Mouse (Mus musculus) heart, embryonic 10.5 days (tissue): ENCODE data around the gene A430078G23Rik. TPM values are rescaled to one million over a fixed set of nuclear protein-coding genes. Genes with fewer than 3 reads are reported as not detected.

Source experiments
- DNase-seq: peaks from one replicate; pipeline ENCODE4 v3.0.0-alpha.2; 2017; ENCODE audit warnings: low spot score
- H3K27ac ChIP-seq: fragments of 300-500 bp; sonication (generic); 2 replicates; pipeline ENCODE4 v1.5.1; 2016; ENCODE audit warnings: mild to moderate bottlenecking
- H3K27me3 ChIP-seq: fragments of 300-500 bp; sonication (generic); 2 replicates; pipeline ENCODE4 v1.6.1; 2016; ENCODE audit warnings: mild to moderate bottlenecking; ENCODE audit not compliant: poor library complexity, insufficient read depth, severe bottlenecking
- H3K36me3 ChIP-seq: fragments of 300-500 bp; sonication (generic); 2 replicates; pipeline ENCODE4 v1.6.1; 2016; ENCODE audit warnings: mild to moderate bottlenecking, moderate library complexity
- H3K4me1 ChIP-seq: fragments of 300-500 bp; sonication (generic); 2 replicates; pipeline ENCODE4 v1.6.1; 2016; ENCODE audit warnings: mild to moderate bottlenecking
- H3K4me3 ChIP-seq: fragments of 300-500 bp; sonication (generic); 2 replicates; pipeline ENCODE4 v1.5.1; 2016; ENCODE audit warnings: mild to moderate bottlenecking, moderate library complexity
- H3K9me3 ChIP-seq: fragments of 300-500 bp; sonication (generic); 2 replicates; pipeline ENCODE4 v1.6.1; 2016; ENCODE audit warnings: mild to moderate bottlenecking, moderate library complexity
- WGBS: fragments of 180-500 bp; shearing (Covaris S2); methylation state at CpG from one replicate; pipeline ENCODE4 v1.1.7; 2016; 5-methylcytosine and 5-hydroxymethylcytosine counted together
- polyA plus RNA-seq: library from polyadenylated mRNA; unstranded; fragments of >200 nt; fragmentation: Nextera tagmentation; extraction: Ambion mirVana; gene quantifications from 2 replicates; pipeline ENCODE4 v1.2.1, GENCODE M21; 2016

A430078G23Rik gene
- polyA plus RNA-seq, 1 experiment from 2014 or later, result 0.24 TPM

DNA sequence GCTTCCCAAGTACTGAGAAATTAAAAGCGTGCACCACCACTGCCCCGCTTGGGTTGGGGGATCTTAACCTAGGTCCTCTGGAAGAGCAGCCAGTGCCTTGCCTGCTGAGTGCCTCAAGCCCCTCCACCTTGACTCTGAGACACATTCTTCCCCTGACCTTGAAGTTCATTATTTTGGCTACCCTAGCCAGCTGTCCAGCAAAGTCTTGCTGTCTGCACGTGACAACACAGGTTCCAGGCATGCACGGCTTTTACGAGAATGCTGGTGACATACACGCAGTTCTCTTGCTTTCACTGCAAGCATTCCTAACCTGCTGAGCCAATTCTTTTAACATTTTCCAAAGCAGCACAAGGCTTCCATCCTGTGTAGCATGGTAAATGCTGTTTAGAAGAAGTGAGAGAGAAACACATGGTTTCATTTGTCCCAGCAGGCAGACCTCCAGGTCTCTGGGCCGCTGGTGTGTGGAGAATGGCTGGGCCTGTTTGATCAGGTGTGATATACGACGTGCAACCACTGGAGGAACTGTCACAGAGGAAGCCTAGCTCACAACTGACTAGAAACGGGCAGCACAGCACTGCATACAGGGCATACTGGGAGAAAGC lies 67.0 kb downstream of the A430078G23Rik start:
- Histone ChIP-seq H3K4me1 (peaks cover 60% of the 10 kb centered on the region), H3K9me3 (no peaks in the 10 kb centered on the region), H3K4me3 (no peak overlapping the region), H3K27ac (no peak overlapping the region), H3K36me3 (no peaks in the 10 kb centered on the region), H3K27me3 (no peaks in the 10 kb centered on the region)
- 77% methylated on average over 10 of the region's 10 CpGs for WGBS
- no peak for DNase-seq

DNA sequence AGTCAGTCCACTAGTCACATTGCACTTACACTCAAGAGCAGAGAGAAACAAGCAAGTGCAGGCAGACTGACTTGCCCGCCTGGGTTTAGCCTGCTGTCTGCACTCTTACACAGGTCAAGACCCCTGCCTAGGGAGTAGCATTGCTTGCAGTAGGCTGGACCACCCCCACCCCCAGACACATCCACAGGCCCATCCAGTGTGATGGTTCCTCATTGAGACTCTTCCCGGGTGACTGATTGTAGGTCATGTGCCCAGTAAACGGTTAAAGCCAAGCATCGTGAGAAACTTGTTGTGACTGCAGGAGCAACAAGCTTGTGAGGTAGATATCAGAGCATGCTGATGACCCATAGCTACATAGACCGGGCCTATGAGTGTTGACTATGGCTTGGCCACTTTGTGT lies 68.3 kb downstream of the A430078G23Rik start:
- Histone ChIP-seq H3K27me3 (no peaks in the 10 kb centered on the region), H3K4me1 (peaks cover 47% of the 10 kb centered on the region), H3K9me3 (no peaks in the 10 kb centered on the region), H3K4me3 (no peak overlapping the region), H3K27ac (no peak overlapping the region), H3K36me3 (no peaks in the 10 kb centered on the region)
- DNase-seq, result no peak
- WGBS, result 84% methylated on average over 5 of the region's 5 CpGs

DNA sequence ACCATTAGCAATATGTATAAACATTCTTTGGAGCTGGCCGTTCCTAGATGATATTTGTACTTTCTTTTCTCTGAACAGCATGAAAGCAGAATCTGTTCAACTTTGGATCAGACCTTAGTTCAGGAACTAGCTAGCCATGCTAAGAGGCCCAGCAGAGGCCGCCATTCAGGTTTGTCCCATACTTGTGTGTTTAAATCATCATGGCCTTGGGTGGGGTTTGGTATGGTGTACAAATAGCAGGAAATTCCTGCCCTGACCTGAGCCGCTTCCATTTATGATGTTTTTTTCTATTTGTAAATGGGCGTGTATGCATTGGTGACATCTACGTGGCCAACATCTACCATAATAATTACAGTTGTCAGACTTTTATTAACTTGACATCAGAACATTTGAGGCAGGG lies 72.0 kb downstream of the A430078G23Rik start:
- no peak for DNase-seq
- H3K4me1 ChIP-seq, result peaks cover 19% of the 10 kb centered on the region
- 90% methylated on average over 5 of the region's 5 CpGs for WGBS
- H3K36me3 ChIP-seq, result peaks cover 20% of the 10 kb centered on the region; the same call in 1 of the 2 replicates
- no peak overlapping the region for H3K27ac ChIP-seq
- no peaks in the 10 kb centered on the region for H3K9me3 ChIP-seq
- no peak overlapping the region for H3K4me3 ChIP-seq
- no peaks in the 10 kb centered on the region for H3K27me3 ChIP-seq

DNA sequence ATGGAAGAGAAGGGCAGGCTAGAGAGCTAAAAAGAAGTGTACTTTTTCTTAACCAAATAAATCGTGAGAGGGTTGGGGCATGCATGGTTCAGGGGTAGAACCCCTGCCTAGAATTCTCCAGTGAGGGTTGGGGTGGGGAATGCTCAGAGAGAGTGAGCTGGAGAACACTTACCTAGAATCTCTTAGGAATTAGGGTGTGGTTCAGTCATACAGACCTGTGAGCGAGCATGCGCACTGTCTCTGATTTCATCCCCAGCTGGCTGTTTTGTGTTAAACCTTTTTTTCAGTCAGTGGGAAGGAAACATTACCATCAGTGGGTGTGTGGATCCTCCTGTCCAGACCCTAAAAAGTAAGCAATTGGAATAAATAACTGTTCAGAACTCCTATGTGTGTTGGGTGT lies 73.0 kb downstream of the A430078G23Rik start:
- H3K4me3 ChIP-seq, result no peak overlapping the region
- WGBS, result 88% methylated on average over 3 of the region's 3 CpGs
- DNase-seq, result no peak
- H3K36me3 ChIP-seq, result peaks cover 27% of the 10 kb centered on the region; the same call in 1 of the 2 replicates
- H3K27ac ChIP-seq, result no peak overlapping the region
- H3K9me3 ChIP-seq, result no peaks in the 10 kb centered on the region
- H3K4me1 ChIP-seq, result peaks cover 10% of the 10 kb centered on the region
- no peaks in the 10 kb centered on the region for H3K27me3 ChIP-seq

DNA sequence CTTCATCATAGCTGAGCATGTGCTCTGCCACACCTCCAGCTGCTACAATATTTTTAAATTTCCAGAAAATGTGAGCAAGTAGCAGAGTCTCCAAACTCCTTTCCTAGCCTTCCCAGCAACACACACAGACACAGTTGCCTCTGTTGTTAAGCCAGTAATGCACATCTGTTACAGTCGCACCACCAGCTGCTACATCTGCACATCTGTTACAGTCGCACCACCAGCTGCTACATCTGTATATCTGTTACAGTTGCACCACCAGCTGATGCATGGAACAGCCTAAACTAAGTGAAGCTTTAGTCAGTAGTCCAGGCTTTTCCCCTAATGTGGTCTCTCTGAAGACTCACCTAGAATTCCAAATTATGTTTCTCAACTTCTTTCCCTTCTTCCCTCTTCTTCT lies 75.2 kb downstream of the A430078G23Rik start:
- no peak overlapping the region for H3K4me3 ChIP-seq
- no peaks in the 10 kb centered on the region; the same call in 1 of the 2 replicates for H3K9me3 ChIP-seq
- H3K27me3 ChIP-seq, result no peaks in the 10 kb centered on the region
- DNase-seq, result no peak
- 83% methylated on average over 2 of the region's 2 CpGs for WGBS
- no peak overlapping the region for H3K27ac ChIP-seq
- H3K4me1 ChIP-seq, result no peaks in the 10 kb centered on the region
- H3K36me3 ChIP-seq, result peaks cover 49% of the 10 kb centered on the region

DNA sequence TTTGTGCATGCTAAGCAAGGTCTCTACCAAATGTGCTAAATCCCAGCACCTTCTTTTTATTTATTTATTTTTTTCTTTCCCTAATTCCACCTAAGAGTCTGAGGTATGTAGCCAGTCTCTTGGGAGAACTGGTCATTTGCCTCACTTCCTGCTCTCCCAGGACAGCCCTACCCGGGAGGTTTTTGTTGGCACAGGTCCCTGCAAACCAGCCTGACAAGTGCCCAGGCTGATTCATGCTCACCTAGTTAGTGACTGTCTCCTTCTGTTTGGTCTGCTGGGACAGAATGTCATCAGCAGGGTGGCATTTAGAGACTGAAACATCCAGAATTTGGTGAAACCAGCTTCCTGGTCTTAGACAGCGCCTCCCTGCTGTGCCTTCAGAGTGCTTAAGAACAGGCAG lies 76.8 kb downstream of the A430078G23Rik start:
- no peak overlapping the region for H3K4me3 ChIP-seq
- DNase-seq, result no peak
- peaks cover 61% of the 10 kb centered on the region for H3K36me3 ChIP-seq
- H3K9me3 ChIP-seq, result no peaks in the 10 kb centered on the region; the same call in 1 of the 2 replicates
- H3K4me1 ChIP-seq, result no peaks in the 10 kb centered on the region
- H3K27ac ChIP-seq, result no peak overlapping the region
- 73% methylated on average over 2 of the region's 2 CpGs for WGBS
- H3K27me3 ChIP-seq, result no peaks in the 10 kb centered on the region

DNA sequence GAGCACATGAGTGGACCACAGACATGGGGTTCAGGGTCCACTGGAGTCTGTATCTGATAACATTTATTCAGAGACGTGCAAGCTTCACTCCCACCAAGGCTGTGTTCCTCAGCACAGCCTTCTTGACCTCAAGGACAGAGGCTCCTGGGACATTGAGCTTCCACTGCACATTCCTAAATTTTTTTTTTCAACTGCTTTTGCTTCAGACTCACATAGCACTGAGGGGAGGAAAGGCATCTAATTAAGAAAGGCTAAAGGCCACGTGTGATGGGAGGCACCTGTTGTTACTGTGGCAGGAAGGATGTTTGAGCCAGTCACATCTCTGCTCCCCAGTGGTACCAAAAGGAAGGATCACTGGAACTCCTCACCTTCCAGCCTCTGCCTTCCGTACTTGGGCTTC lies 77.9 kb downstream of the A430078G23Rik start:
- no peaks in the 10 kb centered on the region for H3K4me1 ChIP-seq
- WGBS, result 83% methylated on average over 3 of the region's 3 CpGs
- peaks cover 69% of the 10 kb centered on the region for H3K36me3 ChIP-seq
- DNase-seq, result no peak
- no peaks in the 10 kb centered on the region; the same call in 1 of the 2 replicates for H3K9me3 ChIP-seq
- no peak overlapping the region for H3K27ac ChIP-seq
- no peak overlapping the region for H3K4me3 ChIP-seq
- no peaks in the 10 kb centered on the region for H3K27me3 ChIP-seq

DNA sequence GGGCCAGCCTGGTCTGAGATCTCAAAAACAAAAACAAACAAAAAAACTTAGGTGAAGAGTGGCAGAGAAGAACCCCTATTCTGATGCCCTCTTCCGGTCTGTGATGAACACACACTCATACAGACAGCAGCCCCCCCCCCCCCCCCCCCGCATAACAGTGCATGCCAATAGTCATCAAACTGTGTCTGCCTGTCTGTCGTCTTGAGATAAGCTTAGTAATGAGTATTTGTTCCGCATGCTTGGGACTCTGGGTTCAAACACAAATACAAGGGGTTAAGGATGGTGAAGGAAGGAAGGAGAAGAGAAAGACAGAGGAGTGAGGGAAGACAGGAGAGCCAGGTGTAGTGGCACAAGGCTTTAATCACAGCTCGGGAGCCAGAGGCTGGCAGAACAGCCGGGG lies 83.3 kb downstream of the A430078G23Rik start:
- Histone ChIP-seq H3K9me3 (no peaks in the 10 kb centered on the region; the same call in 1 of the 2 replicates), H3K27me3 (no peaks in the 10 kb centered on the region), H3K27ac (no peak overlapping the region), H3K36me3 (peaks cover 90% of the 10 kb centered on the region), H3K4me1 (no peaks in the 10 kb centered on the region), H3K4me3 (no peak overlapping the region)
- 80% methylated on average over 6 of the region's 6 CpGs for WGBS
- no peak for DNase-seq

DNA sequence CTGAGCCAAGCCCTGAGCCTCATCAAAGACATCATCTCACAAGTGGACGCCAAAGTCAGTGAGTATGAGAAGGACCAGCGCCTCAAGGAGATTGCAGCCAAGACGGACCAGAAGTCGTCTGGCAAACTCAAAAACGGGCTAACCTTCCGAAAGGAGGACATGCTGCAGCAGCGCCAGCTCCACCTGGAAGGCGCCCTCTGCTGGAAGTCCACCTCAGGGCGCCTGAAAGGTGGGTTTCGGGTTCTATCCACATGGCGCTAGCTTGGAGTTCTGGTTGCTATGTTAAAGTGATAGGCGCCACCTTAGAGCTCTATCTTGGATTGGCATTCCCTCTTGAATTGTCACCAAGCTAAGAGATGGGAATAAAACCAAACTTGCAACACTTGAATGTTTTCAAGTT lies 86.3 kb downstream of the A430078G23Rik start:
- WGBS, result 78% methylated on average over 12 of the region's 12 CpGs
- no peaks in the 10 kb centered on the region for H3K27me3 ChIP-seq
- DNase-seq, result no peak
- no peak overlapping the region for H3K27ac ChIP-seq
- H3K4me1 ChIP-seq, result no peaks in the 10 kb centered on the region
- peaks cover 72% of the 10 kb centered on the region for H3K36me3 ChIP-seq
- no peak overlapping the region for H3K4me3 ChIP-seq
- H3K9me3 ChIP-seq, result no peaks in the 10 kb centered on the region

Other genes with a start within 250 kb of the A430078G23Rik start
- 34.1 and 34.3 TPM in 2 replicates for gene Insr, start 73.8 kb upstream of the A430078G23Rik start, polyA plus RNA-seq
- 7.2 and 8.0 TPM in 2 replicates for gene Arhgef18, start 39.6 kb downstream of the A430078G23Rik start, polyA plus RNA-seq
- gene Pex11g, start 114.3 kb downstream of the A430078G23Rik start, polyA plus RNA-seq, result 6.4 and 6.7 TPM in 2 replicates
- gene Tex45, start 117.4 kb downstream of the A430078G23Rik start, polyA plus RNA-seq, result not detected in 2 replicates
- gene Zfp358, start 139.7 kb downstream of the A430078G23Rik start, polyA plus RNA-seq, result 35.0 and 41.7 TPM in 2 replicates
- gene Mcoln1, start 147.0 kb downstream of the A430078G23Rik start, polyA plus RNA-seq, result 55.2 and 60.1 TPM in 2 replicates
- 18.3 and 19.7 TPM in 2 replicates for gene Pnpla6, start 162.0 kb downstream of the A430078G23Rik start, polyA plus RNA-seq
- gene C330021F23Rik, start 214.6 kb downstream of the A430078G23Rik start, polyA plus RNA-seq, result 3.8 and 5.0 TPM in 2 replicates
- 2.3 and 3.9 TPM in 2 replicates for gene Camsap3, start 233.9 kb downstream of the A430078G23Rik start, polyA plus RNA-seq